Mouse (Mus musculus) forebrain, embryonic 15.5 days (tissue): ENCODE data around the gene Ptpn13. TPM values are rescaled to one million over a fixed set of nuclear protein-coding genes. Genes with fewer than 3 reads are reported as not detected.
A peak's percentile ranks its signal among the peaks of the same experiment; 100 is the strongest.

Experiments
- ATAC-seq: fragments of 200-750 bp; cut with Nextera tagmentation; replicated peaks from 2 replicates; pipeline ENCODE4 v1.8.0; 2017; ENCODE audit warnings: mild to moderate bottlenecking, moderate TSS enrichment, moderate library complexity
- H3K27ac ChIP-seq: fragments of 300-500 bp; sonication (generic); replicated peaks from 2 replicates; pipeline ENCODE4 v1.5.1; 2015; ENCODE audit warnings: mild to moderate bottlenecking, inconsistent platforms
- H3K27me3 ChIP-seq: fragments of 300-500 bp; sonication (generic); 2 replicates; pipeline ENCODE4 v1.6.1; 2015; ENCODE audit warnings: inconsistent platforms
- H3K36me3 ChIP-seq: fragments of 300-500 bp; sonication (generic); 2 replicates; pipeline ENCODE4 v1.6.1; 2015; ENCODE audit warnings: mild to moderate bottlenecking, inconsistent platforms
- H3K4me1 ChIP-seq: fragments of 300-500 bp; sonication (generic); 2 replicates; pipeline ENCODE4 v1.6.1; 2015; ENCODE audit warnings: inconsistent platforms
- H3K4me2 ChIP-seq: fragments of 300-500 bp; sonication (generic); replicated peaks from 2 replicates; pipeline ENCODE4 v1.6.1; 2015; ENCODE audit warnings: mild to moderate bottlenecking, inconsistent platforms
- H3K4me3 ChIP-seq: fragments of 300-500 bp; sonication (generic); 2 replicates; pipeline ENCODE4 v1.5.1; 2015; ENCODE audit warnings: mild to moderate bottlenecking, inconsistent platforms
- H3K9ac ChIP-seq: fragments of 300-500 bp; sonication (generic); replicated peaks from 2 replicates; pipeline ENCODE4 v1.6.1; 2015; ENCODE audit warnings: mild to moderate bottlenecking, inconsistent platforms
- H3K9me3 ChIP-seq: fragments of 300-500 bp; sonication (generic); 2 replicates; pipeline ENCODE4 v1.6.1; 2016; ENCODE audit warnings: inconsistent platforms
- WGBS: fragments of 180-500 bp; shearing (Covaris S2); methylation state at CpG from one replicate; pipeline ENCODE4 v1.1.7; 2015; ENCODE audit warnings: mixed read lengths; 5-methylcytosine and 5-hydroxymethylcytosine counted together
- polyA plus RNA-seq: library from polyadenylated mRNA; unstranded; fragments of >200 nt; fragmentation: Nextera tagmentation; extraction: Ambion mirVana; gene quantifications from 2 replicates; pipeline ENCODE4 v1.2.1, GENCODE M21; 2015

Ptpn13 gene
- polyA plus RNA-seq, 1 experiment from 2014 or later = 4.4 TPM

GRCm38 (mm10) chr5:103445383-103445782 is 20.4 kb downstream of the Ptpn13 start:
- no peaks in the 10 kb centered on the region for H3K27me3 ChIP-seq
- H3K4me2 ChIP-seq = no peak overlapping the region
- H3K4me1 ChIP-seq = peaks cover 24% of the 10 kb centered on the region
- H3K4me3 ChIP-seq = no peak overlapping the region
- H3K27ac ChIP-seq = no peak overlapping the region
- no peak for ATAC-seq
- no peaks in the 10 kb centered on the region for H3K9me3 ChIP-seq
- 88% methylated on average over 7 of the region's 7 CpGs for WGBS
- no peaks in the 10 kb centered on the region for H3K36me3 ChIP-seq
- no peak overlapping the region for H3K9ac ChIP-seq

DNA sequence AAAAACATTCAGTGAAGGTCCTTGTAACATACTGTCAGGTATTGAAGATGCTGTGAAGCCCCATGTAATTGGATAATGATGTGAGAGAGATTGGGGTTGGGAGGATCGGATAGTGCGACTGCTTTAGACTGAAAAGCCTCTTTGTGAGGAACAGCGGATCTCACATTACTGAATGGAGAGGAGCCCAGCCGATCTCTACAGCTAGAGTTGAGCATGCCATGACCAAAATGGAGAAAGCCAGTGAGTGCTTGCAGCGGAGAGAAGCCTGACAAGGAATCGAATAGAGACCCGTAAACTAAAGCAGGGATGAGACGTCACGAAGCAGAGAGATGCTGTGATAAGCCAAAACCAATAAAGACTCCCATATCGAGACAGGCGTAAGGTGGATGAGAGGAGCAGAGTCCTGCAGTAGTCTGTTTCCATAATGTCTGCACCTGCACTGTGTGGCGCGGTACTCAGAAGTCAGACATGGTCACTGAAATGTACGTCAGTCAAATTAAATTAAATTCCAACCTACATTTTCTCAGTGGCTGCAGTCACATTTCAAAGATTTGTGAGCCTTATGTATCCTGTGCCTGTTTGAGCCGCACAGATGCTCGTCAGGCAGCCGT is 22.9 kb downstream of the Ptpn13 start:
- H3K27me3 ChIP-seq = no peaks in the 10 kb centered on the region
- H3K9ac ChIP-seq = peak overlapping the region; percentile 0; the same call in 1 of the 2 replicates
- no peaks in the 10 kb centered on the region for H3K9me3 ChIP-seq
- H3K4me3 ChIP-seq = peak overlapping the region; percentile 4; the same call in 1 of the 2 replicates
- H3K27ac ChIP-seq = peak overlapping the region; percentile 26; the same call in 1 of the 2 replicates
- peak; percentile 68; the same call in 1 of the 2 replicates for ATAC-seq
- peaks cover 16% of the 10 kb centered on the region for H3K4me1 ChIP-seq
- peak overlapping the region; percentile 35 for H3K4me2 ChIP-seq
- H3K36me3 ChIP-seq = no peaks in the 10 kb centered on the region
- 24% methylated on average over 17 of the region's 17 CpGs for WGBS

GRCm38 (mm10) chr5:103448470-103448869 is 23.5 kb downstream of the Ptpn13 start:
- H3K27ac ChIP-seq = peak overlapping the region; percentile 26; the same call in 1 of the 2 replicates
- 0 out of 2 replicates have a peak, but pooled peaks have one; percentile 57 for ATAC-seq
- peak overlapping the region; percentile 35 for H3K4me2 ChIP-seq
- H3K4me3 ChIP-seq = no peak overlapping the region
- no peaks in the 10 kb centered on the region for H3K27me3 ChIP-seq
- H3K9me3 ChIP-seq = no peaks in the 10 kb centered on the region
- 0 out of 2 replicates have a peak overlapping the region, but pooled peaks have one; percentile 0 for H3K9ac ChIP-seq
- WGBS = 0% methylated on average over 1 of the region's 1 CpGs
- H3K4me1 ChIP-seq = peaks cover 16% of the 10 kb centered on the region
- H3K36me3 ChIP-seq = no peaks in the 10 kb centered on the region

DNA sequence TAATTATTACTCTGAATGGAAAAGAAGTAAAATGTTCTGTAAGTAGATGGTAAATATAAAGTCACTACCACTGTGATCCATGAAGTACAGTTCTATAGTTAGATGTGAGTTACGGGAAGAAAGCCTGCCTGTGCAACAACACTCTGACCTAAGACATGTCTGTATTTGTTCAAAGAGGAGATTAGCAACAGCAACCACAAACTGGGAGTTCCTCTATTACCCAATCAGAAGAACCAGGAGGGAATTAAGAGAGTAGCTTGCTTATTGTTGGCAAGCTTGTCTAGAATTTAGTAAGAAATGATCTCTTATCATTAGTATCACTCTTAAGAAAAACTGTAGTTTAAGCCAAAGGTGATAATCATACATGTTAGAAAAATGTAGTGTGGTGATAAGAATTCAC is 25.7 kb downstream of the Ptpn13 start:
- no peaks in the 10 kb centered on the region for H3K36me3 ChIP-seq
- no peaks in the 10 kb centered on the region for H3K27me3 ChIP-seq
- no peak overlapping the region for H3K27ac ChIP-seq
- H3K4me2 ChIP-seq = no peak overlapping the region
- ATAC-seq = no peak
- H3K9me3 ChIP-seq = no peaks in the 10 kb centered on the region
- no peak overlapping the region for H3K4me3 ChIP-seq
- WGBS = 98% methylated on average over 1 of the region's 1 CpGs
- H3K9ac ChIP-seq = no peak overlapping the region
- peaks cover 16% of the 10 kb centered on the region for H3K4me1 ChIP-seq

DNA sequence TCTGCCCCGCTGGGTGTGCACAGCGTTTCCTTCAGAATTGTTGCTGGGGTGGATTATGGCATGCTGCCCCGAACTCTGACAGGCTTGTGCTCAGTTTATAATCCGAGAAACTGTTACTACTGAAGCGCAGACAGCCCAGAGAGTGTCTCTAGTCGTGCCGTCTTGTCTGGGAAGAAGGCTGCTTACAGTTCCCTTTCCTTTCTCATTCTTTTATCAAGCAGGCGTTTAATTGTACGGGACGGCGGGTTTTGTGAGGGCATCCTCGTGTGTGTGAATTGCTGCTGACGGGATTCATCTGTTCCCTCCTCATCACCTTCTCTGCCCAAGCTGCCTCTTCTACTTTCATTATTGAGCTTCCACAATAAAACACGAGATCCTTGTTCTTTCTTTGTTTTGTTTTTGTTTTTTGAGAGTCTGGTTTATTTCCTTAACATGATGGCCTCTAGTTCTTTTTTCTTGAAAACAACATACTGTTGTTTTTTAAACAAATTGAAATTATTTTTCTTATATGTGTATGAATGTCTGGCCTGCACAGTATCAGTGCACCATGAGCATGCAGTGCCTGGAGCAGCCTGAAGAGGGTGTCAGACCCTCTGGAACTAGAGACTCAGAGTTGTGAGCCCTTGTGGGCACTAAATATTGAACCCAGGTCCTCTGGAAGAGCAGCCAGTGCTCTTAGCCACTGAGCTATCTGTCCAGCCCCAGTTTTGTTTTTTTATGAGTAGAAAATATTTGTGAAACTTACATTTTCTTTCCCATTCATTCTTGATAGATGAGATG is 28.6 kb downstream of the Ptpn13 start:
- WGBS = 64% methylated on average over 14 of the region's 14 CpGs
- Histone ChIP-seq H3K9ac (no peak overlapping the region), H3K4me3 (no peak overlapping the region), H3K4me1 (peaks cover 8% of the 10 kb centered on the region), H3K27me3 (no peaks in the 10 kb centered on the region), H3K9me3 (no peaks in the 10 kb centered on the region), H3K27ac (no peak overlapping the region), H3K4me2 (no peak overlapping the region), H3K36me3 (no peaks in the 10 kb centered on the region)
- ATAC-seq = no peak

DNA sequence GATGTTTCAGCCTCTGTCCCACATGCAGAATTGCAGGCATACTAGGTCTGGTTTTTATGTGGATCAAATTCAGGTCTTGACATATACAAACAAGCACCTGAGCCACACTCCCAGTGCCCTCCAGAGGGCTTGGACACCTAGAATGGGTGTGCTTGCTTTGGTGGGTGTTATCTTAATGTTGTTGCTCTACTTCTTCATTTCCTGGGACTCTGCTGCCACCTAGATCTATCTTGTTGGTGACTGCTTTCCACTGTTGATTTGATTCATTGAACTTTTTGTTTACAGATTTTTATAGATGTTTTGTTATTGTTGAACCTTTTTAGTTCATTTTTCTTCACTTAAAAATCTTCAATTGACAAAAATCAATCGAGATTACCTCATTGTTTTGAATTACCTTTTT is 31.8 kb downstream of the Ptpn13 start:
- Histone ChIP-seq H3K9ac (no peak overlapping the region), H3K4me2 (no peak overlapping the region), H3K27ac (no peak overlapping the region), H3K4me3 (no peak overlapping the region), H3K36me3 (no peaks in the 10 kb centered on the region), H3K27me3 (no peaks in the 10 kb centered on the region), H3K4me1 (no peaks in the 10 kb centered on the region), H3K9me3 (no peaks in the 10 kb centered on the region)
- 91% methylated on average over 1 of the region's 1 CpGs for WGBS
- no peak for ATAC-seq

- Histone ChIP-seq H3K27me3 (no peaks in the 10 kb centered on the region), H3K4me2 (no peak overlapping the region), H3K9ac (no peak overlapping the region), H3K27ac (no peak overlapping the region), H3K4me3 (no peak overlapping the region), H3K36me3 (no peaks in the 10 kb centered on the region), H3K9me3 (no peaks in the 10 kb centered on the region), H3K4me1 (no peaks in the 10 kb centered on the region)
- no peak for ATAC-seq
- WGBS = 27% methylated on average over 8 of the region's 8 CpGs
Observed at GRCm38 (mm10) chr5:103458411-103458810, 33.4 kb downstream of the Ptpn13 start.

DNA sequence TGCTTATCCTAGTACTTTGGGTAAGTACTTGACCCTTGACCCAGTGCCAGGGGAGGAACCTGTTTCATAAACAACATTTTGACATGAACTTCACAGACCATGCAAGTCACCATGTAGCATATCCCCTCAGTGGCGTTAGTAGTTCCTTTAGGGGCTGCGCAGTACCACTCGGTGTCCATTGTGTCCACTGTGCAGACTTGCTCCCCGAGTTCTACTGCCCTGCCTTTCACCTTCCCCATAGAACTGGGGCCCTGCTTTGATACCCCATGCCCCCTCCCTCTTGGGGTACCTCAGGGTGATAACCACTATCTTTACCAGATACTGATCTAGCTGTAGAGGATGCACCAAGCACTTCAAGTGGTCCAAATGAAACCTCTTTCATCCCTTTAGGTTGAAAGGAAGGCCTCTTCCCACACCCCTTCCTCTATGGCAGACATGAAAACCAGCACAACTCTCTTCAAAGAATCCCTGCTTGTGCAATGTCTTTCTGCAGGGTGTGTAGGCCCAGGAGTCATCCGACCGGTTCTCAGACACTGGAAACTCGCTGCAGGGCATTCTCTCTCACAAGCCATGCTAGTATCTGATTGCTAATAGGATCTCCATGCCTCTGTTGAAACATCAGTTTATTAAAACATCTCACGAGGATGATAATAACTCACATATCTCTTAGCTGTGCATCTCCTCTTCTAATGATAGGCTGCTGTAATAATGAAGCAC is 34.1 kb downstream of the Ptpn13 start:
- no peak for ATAC-seq
- Histone ChIP-seq H3K4me1 (peaks cover 4% of the 10 kb centered on the region; the same call in 1 of the 2 replicates), H3K27me3 (no peaks in the 10 kb centered on the region), H3K9ac (no peak overlapping the region), H3K4me3 (no peak overlapping the region), H3K9me3 (no peaks in the 10 kb centered on the region), H3K36me3 (no peaks in the 10 kb centered on the region), H3K27ac (no peak overlapping the region), H3K4me2 (no peak overlapping the region)
- 91% methylated on average over 8 of the region's 8 CpGs for WGBS

- no peaks in the 10 kb centered on the region for H3K27me3 ChIP-seq
- H3K4me1 ChIP-seq = peaks cover 4% of the 10 kb centered on the region; the same call in 1 of the 2 replicates
- H3K27ac ChIP-seq = no peak overlapping the region
- no peak overlapping the region for H3K9ac ChIP-seq
- H3K36me3 ChIP-seq = no peaks in the 10 kb centered on the region
- no peak for ATAC-seq
- H3K4me2 ChIP-seq = no peak overlapping the region
- WGBS = 76% methylated on average over 6 of the region's 6 CpGs
- no peaks in the 10 kb centered on the region for H3K9me3 ChIP-seq
- no peak overlapping the region for H3K4me3 ChIP-seq
Observed at GRCm38 (mm10) chr5:103460903-103461302, 35.9 kb downstream of the Ptpn13 start.

DNA sequence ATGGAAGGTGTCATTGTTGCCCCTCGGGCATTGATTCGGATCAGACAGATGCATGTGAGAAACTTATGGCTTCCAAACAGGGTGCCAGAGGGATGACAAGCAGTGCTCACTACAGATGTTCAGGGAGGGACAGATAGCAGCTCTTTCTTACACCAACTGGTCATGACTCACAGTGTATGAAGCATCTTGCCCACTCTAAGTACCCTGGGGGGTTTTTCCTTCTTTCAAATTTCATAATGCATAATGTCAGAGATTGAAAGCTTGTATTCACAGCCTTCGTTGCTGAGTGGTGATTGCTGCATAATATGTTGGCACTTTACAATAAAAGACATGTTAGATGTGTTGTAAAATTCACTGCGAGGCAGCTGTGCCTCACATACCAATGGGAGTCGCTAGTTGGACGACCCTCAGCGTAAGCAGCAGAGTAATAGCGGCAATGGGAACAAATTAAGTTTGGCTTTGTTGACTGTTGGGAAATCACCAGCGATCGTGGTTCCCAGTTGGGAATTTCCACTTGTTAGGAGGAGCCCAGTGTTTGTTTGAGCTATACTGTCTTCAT is 38.7 kb downstream of the Ptpn13 start:
- WGBS = 47% methylated on average over 10 of the region's 10 CpGs
- no peak overlapping the region for H3K9ac ChIP-seq
- H3K9me3 ChIP-seq = no peaks in the 10 kb centered on the region
- no peaks in the 10 kb centered on the region for H3K27me3 ChIP-seq
- H3K36me3 ChIP-seq = no peaks in the 10 kb centered on the region
- H3K4me2 ChIP-seq = no peak overlapping the region
- H3K4me1 ChIP-seq = peaks cover 4% of the 10 kb centered on the region; the same call in 1 of the 2 replicates
- H3K4me3 ChIP-seq = no peak overlapping the region
- no peak overlapping the region for H3K27ac ChIP-seq
- peak; percentile 41; the same call in 1 of the 2 replicates for ATAC-seq

- no peak overlapping the region for H3K27ac ChIP-seq
- peaks cover 4% of the 10 kb centered on the region; the same call in 1 of the 2 replicates for H3K4me1 ChIP-seq
- H3K4me2 ChIP-seq = no peak overlapping the region
- ATAC-seq = no peak
- no peaks in the 10 kb centered on the region for H3K27me3 ChIP-seq
- H3K9ac ChIP-seq = no peak overlapping the region
- H3K4me3 ChIP-seq = no peak overlapping the region
- 88% methylated on average over 4 of the region's 4 CpGs for WGBS
- H3K36me3 ChIP-seq = no peaks in the 10 kb centered on the region
- H3K9me3 ChIP-seq = no peaks in the 10 kb centered on the region
Observed at GRCm38 (mm10) chr5:103464329-103464728, 39.3 kb downstream of the Ptpn13 start.

- no peak overlapping the region for H3K4me2 ChIP-seq
- no peak overlapping the region for H3K4me3 ChIP-seq
- H3K9me3 ChIP-seq = no peaks in the 10 kb centered on the region
- 66% methylated on average over 10 of the region's 10 CpGs for WGBS
- H3K4me1 ChIP-seq = peaks cover 4% of the 10 kb centered on the region; the same call in 1 of the 2 replicates
- no peaks in the 10 kb centered on the region for H3K27me3 ChIP-seq
- H3K27ac ChIP-seq = no peak overlapping the region
- ATAC-seq = no peak
- H3K9ac ChIP-seq = no peak overlapping the region
- H3K36me3 ChIP-seq = no peaks in the 10 kb centered on the region
Observed at GRCm38 (mm10) chr5:103464771-103465170, 39.8 kb downstream of the Ptpn13 start.
